Mouse (Mus musculus) liver, adult 2 months (tissue): ENCODE data around the gene Gm45062.

ENCODE experiments used
- CTCF ChIP-seq: fragments of 200-500 bp; IDR thresholded peaks from 2 replicates; pipeline ENCODE4 v1.5.1; 2011; ENCODE audit warnings: low read depth, low read length, control low read depth
- POLR2A ChIP-seq: fragments of 200-500 bp; IDR thresholded peaks from 2 replicates; pipeline ENCODE4 v1.6.1; 2011; ENCODE audit warnings: low read length, control low read depth; ENCODE audit not compliant: insufficient read depth; ENCODE audit errors: extremely low read depth

GRCm38 (mm10) chr6:8349060-8349670 is 89.9 kb downstream of the Gm45062 start:
- TF ChIP-seq CTCF (no peak), POLR2A (no peak)
